Mouse (Mus musculus) lung, postnatal 0 days (tissue): Measurements from ENCODE around the gene Hhipl1.

Experiments
- CTCF ChIP-seq: IDR thresholded peaks from 2 replicates; pipeline ENCODE4 v1.5.1; 2016; ENCODE audit warnings: antibody characterized with exemption, mild to moderate bottlenecking
- EP300 ChIP-seq: IDR thresholded peaks from 2 replicates; pipeline ENCODE4 v1.6.1; 2016; ENCODE audit warnings: antibody characterized with exemption, mild to moderate bottlenecking, control low read depth

GRCm38 (mm10) chr12:108268970-108269369 is 37.1 kb upstream of the Hhipl1 start:
- no peak for TF ChIP-seq CTCF
- no peak for TF ChIP-seq EP300
